Mouse (Mus musculus) heart, adult 2 months (tissue): ENCODE data around the gene Hoxd8. TPM values are rescaled to one million over a fixed set of nuclear protein-coding genes. Genes with fewer than 3 reads are reported as not detected.
A peak's percentile ranks its signal among the peaks of the same experiment; 100 is the strongest.

Source experiments
- DNase-seq, 2 experiments: peaks; one replicate each; pipeline ENCODE4 v3.0.0; 2021
- H3K27ac ChIP-seq: fragments of 200-600 bp; 2 replicates; pipeline ENCODE4 v1.8.1; 2022
- H3K27me3 ChIP-seq: fragments of 200-500 bp; 2 replicates; pipeline ENCODE4 v1.6.1; 2012; ENCODE audit warnings: mild to moderate bottlenecking, low read length, inconsistent platforms, mixed read lengths; ENCODE audit not compliant: control insufficient read depth, insufficient read depth
- H3K36me3 ChIP-seq: fragments of 200-500 bp; 2 replicates; pipeline ENCODE4 v1.6.1; 2012; ENCODE audit warnings: low read length, inconsistent platforms; ENCODE audit not compliant: control insufficient read depth, insufficient read depth
- H3K4me1 ChIP-seq: fragments of 200-500 bp; 2 replicates; pipeline ENCODE4 v1.6.1; 2011; ENCODE audit warnings: low read length; ENCODE audit not compliant: control insufficient read depth, insufficient read depth
- H3K4me3 ChIP-seq: fragments of 200-600 bp; 2 replicates; pipeline ENCODE4 v1.8.1; 2022
- H3K79me2 ChIP-seq: fragments of 200-500 bp; replicated peaks from 2 replicates; pipeline ENCODE4 v1.6.1; 2012; ENCODE audit warnings: mild to moderate bottlenecking, inconsistent platforms, low read length, moderate library complexity, mixed read lengths; ENCODE audit not compliant: control insufficient read depth, insufficient read depth
- H3K9ac ChIP-seq: fragments of 200-500 bp; 2 replicates; pipeline ENCODE4 v1.6.1; 2012; ENCODE audit warnings: low read depth, mild to moderate bottlenecking, control low read depth, inconsistent platforms, low read length, mixed read lengths
- CTCF ChIP-seq: fragments of 200-600 bp; IDR thresholded peaks from 2 replicates; pipeline ENCODE4 v1.8.1; 2022; ENCODE audit warnings: antibody characterized with exemption, mild to moderate bottlenecking, moderate library complexity
- EP300 ChIP-seq: fragments of 200-500 bp; IDR thresholded peaks from 2 replicates; pipeline ENCODE4 v1.6.1; 2011; ENCODE audit warnings: low read depth, low read length, control low read depth; ENCODE audit not compliant: insufficient read depth
- POLR2A ChIP-seq: fragments of 200-500 bp; IDR thresholded peaks from 2 replicates; pipeline ENCODE4 v1.6.1; 2011; ENCODE audit warnings: mild to moderate bottlenecking, low read depth, low read length, control low read depth; ENCODE audit not compliant: insufficient read depth
- WGBS: fragments of 180-500 bp; shearing (Covaris S2); methylation state at CpG from one replicate; pipeline ENCODE4 v1.1.7; 2018; 5-methylcytosine and 5-hydroxymethylcytosine counted together
- intact Hi-C: fragments of 180-260 bp; cut with DNase I; formaldehyde crosslinking; loops from one replicate; pipeline ENCODE4 v1.15.1; 2025
- polyA plus RNA-seq: library from polyadenylated mRNA; depleted of rRNA; stranded (reverse); fragments of >200 nt; gene quantifications from 2 replicates; pipeline ENCODE4 v1.2.3, GENCODE M21; 2012
- total RNA-seq, 2 experiments: library from RNA; stranded (reverse); gene quantifications; 2 replicates each; pipeline ENCODE4 v1.2.3; 2021

The Hoxd8 gene
- total and polyA plus RNA-seq, 3 experiments: 0.59 to 1.0 (median 0.61) TPM

DNA sequence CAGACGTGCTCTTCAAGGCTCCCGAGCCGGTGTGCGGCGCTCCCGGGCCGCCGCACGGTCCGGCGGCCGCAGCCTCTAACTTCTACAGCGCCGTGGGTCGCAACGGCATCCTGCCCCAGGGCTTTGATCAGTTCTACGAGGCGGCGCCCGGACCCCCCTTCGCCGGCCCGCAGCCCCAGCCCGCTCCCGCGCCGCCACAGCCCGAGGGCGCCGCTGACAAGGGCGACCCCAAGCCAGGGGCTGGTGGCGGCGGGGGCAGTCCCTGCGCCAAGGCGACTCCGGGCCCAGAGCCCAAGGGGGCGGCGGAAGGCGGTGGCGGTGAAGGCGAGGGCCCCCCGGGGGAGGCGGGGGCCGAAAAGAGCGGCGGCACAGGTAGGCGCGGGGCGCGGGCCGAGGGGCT is 21.6 kb upstream of the Hoxd8 start:
- H3K36me3 ChIP-seq: no peaks in the 10 kb centered on the region
- no peak overlapping the region for H3K9ac ChIP-seq
- no peak for TF ChIP-seq EP300
- TF ChIP-seq CTCF: no peak
- TF ChIP-seq POLR2A: no peak
- intact Hi-C loops: no loop called here
- peaks cover 41% of the 10 kb centered on the region for H3K27me3 ChIP-seq
- 1% methylated on average over 50 of the region's 51 CpGs for WGBS
- H3K27ac ChIP-seq: no peak overlapping the region
- no peak overlapping the region for H3K4me3 ChIP-seq
- no peak for DNase-seq
- H3K4me1 ChIP-seq: no peaks in the 10 kb centered on the region
- H3K79me2 ChIP-seq: no peaks in the 10 kb centered on the region

DNA sequence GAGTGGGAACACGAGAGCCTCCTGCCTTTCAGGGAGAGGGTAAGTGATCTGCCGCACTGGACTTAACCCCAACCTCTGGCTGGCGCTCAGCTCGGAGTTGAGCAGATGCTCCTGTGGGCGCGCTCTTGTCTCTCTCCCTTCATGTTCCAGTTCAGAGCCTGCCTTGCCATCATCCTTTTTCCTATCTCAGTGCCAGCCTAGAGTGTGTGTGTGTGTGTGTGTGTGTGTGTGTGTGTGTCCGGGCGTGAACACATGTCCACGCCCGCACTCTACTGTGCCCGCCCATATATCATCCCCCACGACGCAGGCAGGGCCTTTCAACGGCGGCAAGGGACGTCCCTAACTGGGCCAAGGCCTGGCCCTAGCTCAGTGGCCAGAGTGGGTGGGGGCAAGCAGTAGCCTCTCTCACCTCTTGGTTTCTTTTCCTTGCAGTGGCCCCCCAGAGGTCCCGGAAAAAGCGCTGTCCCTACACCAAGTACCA is 20.9 kb upstream of the Hoxd8 start:
- Histone ChIP-seq H3K4me3 (no peak overlapping the region), H3K27me3 (peaks cover 43% of the 10 kb centered on the region), H3K79me2 (no peaks in the 10 kb centered on the region), H3K27ac (no peak overlapping the region), H3K9ac (no peak overlapping the region), H3K36me3 (no peaks in the 10 kb centered on the region), H3K4me1 (no peaks in the 10 kb centered on the region)
- no peak for DNase-seq
- TF ChIP-seq CTCF: no peak
- intact Hi-C loops: no loop called here
- 4% methylated on average over 18 of the region's 18 CpGs for WGBS

DNA sequence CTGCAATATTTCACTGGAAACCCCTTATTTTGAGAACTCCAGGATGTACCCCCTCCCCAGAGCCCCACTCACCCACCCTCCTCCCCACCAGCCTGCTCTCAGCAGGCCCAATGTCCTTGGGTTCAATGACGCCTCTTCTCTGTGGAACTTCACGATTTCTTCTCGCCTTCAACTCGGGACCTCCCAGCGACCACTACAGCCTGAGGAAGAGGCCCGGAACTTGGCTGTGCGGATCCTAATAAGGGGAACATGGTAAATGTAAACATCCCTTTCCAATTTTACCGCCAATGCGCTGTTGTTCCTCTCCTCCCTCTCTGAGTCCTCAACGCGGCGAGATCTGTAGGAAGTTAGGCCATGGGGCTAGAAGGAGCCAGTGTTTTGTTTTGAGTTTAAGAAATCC is 20.3 kb upstream of the Hoxd8 start:
- DNase-seq: no peak
- Histone ChIP-seq H3K4me3 (no peak overlapping the region), H3K36me3 (no peaks in the 10 kb centered on the region), H3K9ac (no peak overlapping the region), H3K4me1 (no peaks in the 10 kb centered on the region), H3K79me2 (no peaks in the 10 kb centered on the region), H3K27ac (no peak overlapping the region), H3K27me3 (peaks cover 44% of the 10 kb centered on the region)
- intact Hi-C loops: no loop called here
- 7% methylated on average over 12 of the region's 12 CpGs for WGBS
- TF ChIP-seq POLR2A: no peak
- TF ChIP-seq EP300: no peak
- no peak for TF ChIP-seq CTCF

DNA sequence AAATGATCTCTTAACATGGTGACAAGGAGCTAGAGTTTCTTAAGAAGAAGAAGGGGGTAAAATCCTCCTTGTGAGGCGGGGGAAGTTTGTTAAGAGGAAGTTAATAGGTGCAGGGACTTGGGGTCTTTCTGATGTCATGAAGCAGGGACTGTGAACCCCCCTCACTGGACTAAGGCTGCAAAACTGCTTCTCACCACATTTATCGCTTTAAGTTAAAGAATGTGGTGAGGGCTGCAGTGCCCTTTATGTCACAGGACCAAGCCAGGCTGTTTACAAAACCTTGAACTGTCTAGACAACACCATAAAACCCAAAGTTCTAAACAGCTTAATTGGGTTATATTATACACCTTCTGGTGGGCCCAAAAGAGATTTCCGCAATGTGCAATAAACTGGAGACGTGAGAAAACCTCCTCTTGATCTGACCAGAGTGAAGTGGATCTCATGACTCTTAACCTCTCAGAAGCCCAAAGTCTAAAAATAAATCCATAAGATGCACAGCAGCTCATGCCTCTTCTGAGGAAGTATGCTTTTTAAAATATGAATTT is 19.3 kb upstream of the Hoxd8 start:
- DNase-seq: no peak
- H3K36me3 ChIP-seq: no peaks in the 10 kb centered on the region
- peaks cover 42% of the 10 kb centered on the region for H3K27me3 ChIP-seq
- H3K4me1 ChIP-seq: no peaks in the 10 kb centered on the region
- intact Hi-C loops: no loop called here
- TF ChIP-seq EP300 (no peak), POLR2A (no peak), CTCF (no peak)
- H3K4me3 ChIP-seq: no peak overlapping the region
- WGBS: 27% methylated on average over 4 of the region's 4 CpGs
- H3K79me2 ChIP-seq: no peaks in the 10 kb centered on the region
- H3K27ac ChIP-seq: no peak overlapping the region
- no peak overlapping the region for H3K9ac ChIP-seq

DNA sequence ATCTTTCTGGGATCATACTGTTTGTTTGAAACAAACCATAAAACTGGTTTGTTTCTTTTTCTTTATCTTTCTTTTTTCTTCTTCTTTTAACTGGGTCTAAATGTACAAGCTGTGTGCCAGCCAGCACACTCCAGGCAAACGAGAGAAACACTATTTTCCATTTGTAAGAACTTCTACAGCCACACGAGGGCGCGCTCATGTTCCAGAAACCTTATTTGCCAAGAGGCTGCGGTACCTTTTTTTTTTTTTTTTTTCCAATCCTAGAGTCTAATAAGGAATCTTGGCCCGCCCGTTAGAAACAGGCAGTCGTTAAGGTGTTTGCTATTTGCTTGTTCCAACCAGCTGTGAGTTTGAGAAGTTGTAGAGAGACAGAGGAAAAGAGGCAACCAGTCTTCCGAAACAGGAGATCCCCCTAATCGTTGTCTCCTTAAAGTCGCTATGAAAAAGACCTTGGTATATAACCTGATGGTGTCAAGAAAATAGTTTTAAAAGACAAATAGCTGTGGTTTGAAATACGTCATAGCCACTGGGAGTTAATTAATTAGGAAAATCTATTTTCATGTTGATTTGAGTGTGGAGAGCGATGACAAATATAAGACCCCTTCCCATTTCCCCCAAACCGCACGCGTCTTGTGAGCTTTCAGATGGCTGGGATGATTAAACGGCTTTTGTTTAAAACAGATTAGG is 18.0 kb upstream of the Hoxd8 start:
- peaks cover 39% of the 10 kb centered on the region for H3K27me3 ChIP-seq
- no peak overlapping the region for H3K4me3 ChIP-seq
- intact Hi-C loops: no loop called here
- TF ChIP-seq CTCF (peak; percentile 78), EP300 (no peak)
- peak; percentile 47 to 68 for DNase-seq
- H3K9ac ChIP-seq: no peak overlapping the region
- H3K27ac ChIP-seq: no peak overlapping the region
- WGBS: 12% methylated on average over 17 of the region's 17 CpGs
- no peaks in the 10 kb centered on the region for H3K4me1 ChIP-seq
- no peaks in the 10 kb centered on the region for H3K36me3 ChIP-seq
- H3K79me2 ChIP-seq: no peaks in the 10 kb centered on the region

DNA sequence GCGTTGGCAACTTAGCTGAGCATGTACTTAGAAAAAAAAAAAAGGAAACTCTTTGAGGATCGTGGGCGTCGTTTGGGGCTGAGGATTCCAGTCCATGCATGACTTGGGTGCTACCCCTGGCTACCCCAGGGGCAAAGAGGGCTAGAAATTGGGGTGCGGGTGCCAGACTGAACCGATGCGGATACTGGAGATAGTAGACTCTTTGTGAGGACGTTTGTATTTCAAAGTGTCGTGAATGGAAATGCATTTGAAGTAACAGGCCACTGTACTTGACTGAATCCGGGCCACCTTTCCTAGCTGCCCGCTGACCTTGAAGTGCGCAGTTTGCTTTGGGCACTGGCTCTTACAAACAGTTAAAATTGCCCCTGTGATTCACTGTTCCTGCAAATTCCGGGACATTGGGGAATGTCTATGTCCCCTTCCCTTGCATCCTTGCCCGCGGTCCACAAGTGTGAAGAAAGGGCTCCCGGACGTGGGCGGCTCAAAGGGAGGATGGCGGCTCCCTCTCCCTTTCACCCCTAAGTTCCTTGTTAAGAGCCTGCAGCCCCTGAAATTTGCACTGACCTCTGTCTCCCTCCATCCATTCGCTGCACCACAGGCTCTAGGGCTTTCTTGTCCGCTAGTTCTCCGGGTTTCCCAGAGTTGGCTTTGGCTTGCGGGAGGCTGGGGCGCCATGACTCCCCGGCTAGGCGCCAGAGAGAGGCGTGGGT is 17.3 kb upstream of the Hoxd8 start:
- Histone ChIP-seq H3K27me3 (peaks cover 38% of the 10 kb centered on the region), H3K9ac (no peak overlapping the region), H3K4me3 (no peak overlapping the region), H3K4me1 (no peaks in the 10 kb centered on the region), H3K27ac (no peak overlapping the region), H3K36me3 (no peaks in the 10 kb centered on the region), H3K79me2 (no peaks in the 10 kb centered on the region)
- no peak for TF ChIP-seq CTCF
- TF ChIP-seq POLR2A: no peak
- intact Hi-C loops: no loop called here
- DNase-seq: no peak
- 3% methylated on average over 27 of the region's 27 CpGs for WGBS
